Mouse (Mus musculus): ENCODE measurements at regions not wholly inside any gene's neighbourhood (a gene's known extent, or its start where the extent isn't known, plus 50 kb on each side); places are given as distances from the start of the nearest gene placed in this dataset.

DNA sequence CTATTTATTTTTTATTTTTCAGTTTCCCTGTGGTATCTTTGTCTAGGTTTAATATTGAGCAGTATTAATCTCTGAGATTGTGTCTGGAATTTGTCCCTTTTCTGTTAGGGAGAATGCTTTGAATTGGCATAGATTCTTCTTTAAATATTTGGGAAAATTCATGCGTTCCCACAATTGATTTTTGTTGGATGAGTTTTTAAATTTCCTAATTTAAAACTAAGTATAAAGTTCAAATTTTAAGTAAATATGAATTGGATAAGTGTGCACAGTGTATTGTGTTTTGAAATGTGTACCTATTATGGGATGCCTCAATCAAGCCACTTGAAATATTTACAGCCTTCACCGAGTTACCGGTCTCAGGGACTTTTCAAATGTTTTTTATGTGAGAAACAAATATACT is 152.3 kb downstream of the Slc38a4 start:
- TF ChIP-seq CTCF (IDR thresholded peaks at IDR 0.05; ENCODE audit: extremely low read depth, insufficient read depth, insufficient read length, insufficient replicate concordance) (no peak), POLR2A (IDR thresholded peaks at IDR 0.05; ENCODE audit: low read depth, low read length) (no peak)
